Mouse (Mus musculus): ENCODE data around the gene A1cf.

Gene A1cf

GRCm38 (mm10) chr19:31953799-31954198, 85.2 kb downstream of the A1cf start:
- DNase-seq (ENCODE audit: low spot score): no peak

- no peak for DNase-seq (ENCODE audit: low spot score)
These were observed 85.7 kb downstream of the A1cf start for GRCm38 (mm10) chr19:31954267-31954666.

GRCm38 (mm10) chr19:31954696-31955095, 86.1 kb downstream of the A1cf start:
- DNase-seq (ENCODE audit: low spot score): no peak

- DNase-seq (ENCODE audit: low spot score): no peak
These were observed 87.8 kb downstream of the A1cf start for GRCm38 (mm10) chr19:31956359-31956758.

- no peak for DNase-seq (ENCODE audit: low spot score)
These were observed 91.9 kb downstream of the A1cf start for GRCm38 (mm10) chr19:31960434-31960833.

- no peak for DNase-seq (ENCODE audit: low spot score)
These were observed 94.6 kb downstream of the A1cf start for GRCm38 (mm10) chr19:31963147-31963546.

GRCm38 (mm10) chr19:31967933-31968532, 99.5 kb downstream of the A1cf start:
- peak; percentile 37 for DNase-seq (ENCODE audit: low spot score)

GRCm38 (mm10) chr19:31971405-31971804, 102.8 kb downstream of the A1cf start:
- DNase-seq (ENCODE audit: low spot score): no peak

GRCm38 (mm10) chr19:31971998-31972397, 103.4 kb downstream of the A1cf start:
- peak; percentile 92 for DNase-seq (ENCODE audit: low spot score)

GRCm38 (mm10) chr19:31975882-31976281, 107.3 kb downstream of the A1cf start:
- peak; percentile 2 for DNase-seq (ENCODE audit: low spot score)

- no peak for DNase-seq (ENCODE audit: low spot score)
These were observed 122.5 kb downstream of the A1cf start for GRCm38 (mm10) chr19:31991057-31991456.

GRCm38 (mm10) chr19:31996916-31997315, 128.4 kb downstream of the A1cf start:
- no peak for DNase-seq (ENCODE audit: low spot score)

Measured in embryo, embryonic 10.5 days (tissue).